Mouse (Mus musculus) liver, embryonic 14.5 days (tissue): ENCODE results near the gene Hist3h2a. TPM values are rescaled to one million over a fixed set of nuclear protein-coding genes. Genes with fewer than 3 reads are reported as not detected.

ENCODE experiments used
- ATAC-seq: fragments of 200-750 bp; cut with Nextera tagmentation; 2 replicates; pipeline ENCODE4 v1.8.0; 2017; ENCODE audit warnings: moderate number of reproducible peaks, mild to moderate bottlenecking, moderate library complexity; ENCODE audit not compliant: insufficient read depth
- DNase-seq, 3 experiments: peaks; one replicate each; pipeline ENCODE4 v3.0.0-alpha.2; 2012 to 2013; ENCODE audit warnings: low read depth in 3 of 3, low spot score in 3 of 3
- H3K27ac ChIP-seq: fragments of 300-500 bp; sonication (generic); 2 replicates; pipeline ENCODE4 v1.5.1; 2014; ENCODE audit warnings: moderate library complexity, mild to moderate bottlenecking, control low read depth, inconsistent platforms
- H3K27me3 ChIP-seq: fragments of 300-500 bp; sonication (generic); 2 replicates; pipeline ENCODE4 v1.6.1; 2014; ENCODE audit warnings: mild to moderate bottlenecking, low read length, moderate library complexity; ENCODE audit not compliant: control insufficient read depth, insufficient read depth
- H3K36me3 ChIP-seq: fragments of 300-500 bp; sonication (generic); replicated peaks from 2 replicates; pipeline ENCODE4 v1.6.1; 2014; ENCODE audit warnings: low read depth; ENCODE audit not compliant: control insufficient read depth, insufficient read depth
- H3K4me1 ChIP-seq, 2 experiments: fragments of 200-500 bp in 1 of 2; fragments of 300-500 bp in 1 of 2; sonication (generic) in 1 of 2; replicated peaks; 2 replicates each; pipeline ENCODE4 v1.6.1; 2012 to 2014; ENCODE audit warnings: antibody characterized with exemption in 1 of 2, inconsistent platforms in 1 of 2, low read length in 1 of 2; ENCODE audit not compliant: control insufficient read depth in 2 of 2, insufficient read depth in 2 of 2
- H3K4me2 ChIP-seq: fragments of 300-500 bp; sonication (generic); 2 replicates; pipeline ENCODE4 v1.6.1; 2014; ENCODE audit warnings: low read depth, mild to moderate bottlenecking, control low read depth, moderate library complexity
- H3K4me3 ChIP-seq, 2 experiments: fragments of 200-500 bp in 1 of 2; fragments of 300-500 bp in 1 of 2; sonication (generic) in 1 of 2; 2 replicates each; pipeline ENCODE4 v1.5.1; 2012 to 2014; ENCODE audit warnings: low read depth in 2 of 2, low read length in 2 of 2, mild to moderate bottlenecking in 2 of 2, control low read depth in 1 of 2, inconsistent platforms in 1 of 2, moderate library complexity in 1 of 2; ENCODE audit not compliant: insufficient read depth in 1 of 2
- H3K9ac ChIP-seq: fragments of 300-500 bp; sonication (generic); replicated peaks from 2 replicates; pipeline ENCODE4 v1.6.1; 2014; ENCODE audit warnings: mild to moderate bottlenecking, control low read depth, moderate library complexity
- H3K9me3 ChIP-seq: fragments of 300-500 bp; sonication (generic); 2 replicates; pipeline ENCODE4 v1.6.1; 2016; ENCODE audit warnings: low read length, mixed read lengths; ENCODE audit not compliant: control insufficient read depth
- CTCF ChIP-seq: IDR thresholded peaks from 2 replicates; pipeline ENCODE4 v1.5.1; 2016; ENCODE audit warnings: antibody characterized with exemption, low read depth, control low read depth
- EP300 ChIP-seq: IDR thresholded peaks from 2 replicates; pipeline ENCODE4 v1.6.1; 2016; ENCODE audit warnings: antibody characterized with exemption, low read depth
- WGBS: fragments of 180-500 bp; shearing (Covaris S2); extraction: QIAGEN DNeasy Blood & Tissue Kit; methylation state at CpG from one replicate; pipeline ENCODE4 v1.1.7; 2014; ENCODE audit not compliant: insufficient replicate concordance; 5-methylcytosine and 5-hydroxymethylcytosine counted together
- polyA plus RNA-seq, 2 experiments: library from polyadenylated mRNA; depleted of rRNA in 1 of 2; stranded (reverse) in 1 of 2; unstranded in 1 of 2; fragments of >200 nt; fragmentation: Nextera tagmentation in 1 of 2; extraction: Ambion mirVana in 1 of 2; gene quantifications; 2 replicates each; pipeline versions ENCODE4 v1.2.1 to v1.2.3; 2012 to 2014

Gene Hist3h2a
- polyA plus RNA-seq, 2 experiments, result 11.0 to 13.5 TPM

- H3K9me3 ChIP-seq, result no peaks in the 10 kb centered on the region
- H3K36me3 ChIP-seq, result no peaks in the 10 kb centered on the region
- H3K27ac ChIP-seq, result no peak overlapping the region
- no peaks in the 10 kb centered on the region for H3K27me3 ChIP-seq
- no peak overlapping the region for H3K4me3 ChIP-seq
- no peak for ATAC-seq
- H3K4me1 ChIP-seq, result peaks cover 5 to 8% of the 10 kb centered on the region in 2 experiments
- no peak overlapping the region for H3K9ac ChIP-seq
- TF ChIP-seq CTCF, result no peak
- TF ChIP-seq EP300, result no peak
- WGBS, result 65% methylated on average over 3 of the region's 3 CpGs
- H3K4me2 ChIP-seq, result no peak overlapping the region
- no peak for DNase-seq
Observed at GRCm38 (mm10) chr11:58974414-58974813, 19.9 kb downstream of the Hist3h2a start.

- Histone ChIP-seq H3K9ac (peak overlapping the region; percentile 93), H3K4me1 (peaks cover 7 to 17% of the 10 kb centered on the region in 2 experiments), H3K9me3 (no peaks in the 10 kb centered on the region), H3K27me3 (no peaks in the 10 kb centered on the region), H3K36me3 (peaks cover 2% of the 10 kb centered on the region; the same call in 1 of the 2 replicates), H3K4me3 (peak overlapping the region; percentile 65 to 96), H3K27ac (peak overlapping the region; percentile 77), H3K4me2 (peak overlapping the region; percentile 78)
- ATAC-seq, result peak; percentile 55
- TF ChIP-seq CTCF, result no peak
- TF ChIP-seq EP300, result no peak
- under 1% methylated on average over 29 of the region's 29 CpGs for WGBS
- DNase-seq, result no peak
Observed at GRCm38 (mm10) chr11:58977150-58977549, 22.7 kb downstream of the Hist3h2a start.

- whole genome bisulfite sequencing, result under 1% methylated on average over 21 of the region's 21 CpGs
- TF ChIP-seq CTCF, result no peak
- no peak for TF ChIP-seq EP300
- Histone ChIP-seq H3K9ac (peak overlapping the region; percentile 93), H3K4me2 (peak overlapping the region; percentile 78), H3K9me3 (no peaks in the 10 kb centered on the region), H3K4me3 (peak overlapping the region; percentile 65 to 96), H3K27me3 (no peaks in the 10 kb centered on the region), H3K27ac (peak overlapping the region; percentile 77), H3K36me3 (peaks cover 7% of the 10 kb centered on the region), H3K4me1 (peaks cover 7 to 17% of the 10 kb centered on the region in 2 experiments)
- DNase-seq (no peak), ATAC-seq (peak; percentile 36; the same call in 1 of the 2 replicates)
Observed at GRCm38 (mm10) chr11:58977607-58978026, 23.1 kb downstream of the Hist3h2a start.

GRCm38 (mm10) chr11:58978027-58978705, 23.7 kb downstream of the Hist3h2a start, which contains the start of gene Trim11:
Trim11 (plus strand) TSS chr11:58978093.
- H3K9me3 ChIP-seq, result no peaks in the 10 kb centered on the region
- peak within 1 kb of the TSS; percentile 78 for H3K4me2 ChIP-seq
- H3K4me3 ChIP-seq, result peak within 1 kb of the TSS; percentile 65 to 96
- H3K9ac ChIP-seq, result peak within 1 kb of the TSS; percentile 93
- peaks cover 7 to 17% of the 10 kb centered on the region in 2 experiments for H3K4me1 ChIP-seq
- peak; percentile 67 for ATAC-seq
- peak in 1 of 3 experiments; percentile 42 for DNase-seq
- H3K27me3 ChIP-seq, result no peaks in the 10 kb centered on the region
- H3K36me3 ChIP-seq, result peaks cover 11% of the 10 kb centered on the region
- peak within 1 kb of the TSS; percentile 77 for H3K27ac ChIP-seq
- TF ChIP-seq CTCF (no peak), EP300 (no peak)
- WGBS, result under 1% methylated on average over 64 of the region's 64 CpGs

GRCm38 (mm10) chr11:58978706-58979030, 24.2 kb downstream of the Hist3h2a start:
- Histone ChIP-seq H3K4me3 (peak overlapping the region; percentile 65 to 96), H3K4me2 (peak overlapping the region; percentile 78), H3K9me3 (no peaks in the 10 kb centered on the region), H3K27ac (peak overlapping the region; percentile 45), H3K4me1 (peaks cover 7 to 17% of the 10 kb centered on the region in 2 experiments), H3K27me3 (no peaks in the 10 kb centered on the region), H3K9ac (peak overlapping the region; percentile 93), H3K36me3 (peaks cover 12% of the 10 kb centered on the region)
- DNase-seq (no peak), ATAC-seq (peak; percentile 11; the same call in 1 of the 2 replicates)
- TF ChIP-seq CTCF (no peak), EP300 (no peak)
- WGBS, result under 1% methylated on average over 5 of the region's 5 CpGs
